Mouse (Mus musculus) activated CD4-positive, CD25-positive, alpha-beta regulatory T cell, adult 4 months (primary cell): ENCODE results near the gene Cnot3. TPM values are rescaled to one million over a fixed set of nuclear protein-coding genes. Genes with fewer than 3 reads are reported as not detected.
"Not testable (repeated sequence)": the region's sequence is repeated elsewhere in the genome, so short reads cannot be mapped to it uniquely, and the experiment has no call there.

Source experiments
- ATAC-seq: one replicate; pipeline ENCODE4 v1.8.0; 2017
- polyA plus RNA-seq, 2 experiments: library from polyadenylated mRNA; unstranded; fragments of 100-300 nt; shearing (Covaris generic); gene quantifications; one replicate each; pipeline ENCODE4 v1.2.1; 2017

Cnot3 gene
- 10 to 100 TPM; 36.6 to 42.0 TPM for polyA plus RNA-seq

GRCm38 (mm10) chr7:3644672-3645487, at the start of gene Cnot3:
Gene Cnot3 (plus strand): TSS chr7:3645268.
- ATAC-seq = peak; percentile 83

- ATAC-seq = not testable (repeated sequence)
These were observed 47.3 kb upstream of the Cnot3 start for GRCm38 (mm10) chr7:3597755-3598154.

DNA sequence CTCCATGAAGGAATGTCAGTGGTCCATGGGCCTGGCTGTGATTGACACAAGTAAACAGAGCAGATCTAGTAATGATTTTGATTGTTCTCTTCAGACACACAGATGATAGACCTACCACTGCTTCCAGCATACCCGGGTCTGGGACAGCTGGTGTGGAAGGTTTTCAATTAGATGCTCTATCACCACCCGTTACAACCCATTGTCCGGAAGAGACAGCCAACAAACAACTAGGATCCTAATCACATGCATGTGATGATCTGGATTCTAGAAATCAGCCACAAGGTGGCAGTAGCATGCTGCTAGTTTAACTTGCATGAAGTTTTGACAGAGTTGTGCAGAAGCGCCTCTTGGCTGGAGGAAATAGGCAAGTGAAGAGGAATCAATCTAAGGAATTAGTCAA, 43.9 kb upstream of the Cnot3 start:
- peak; percentile 73 for ATAC-seq

DNA sequence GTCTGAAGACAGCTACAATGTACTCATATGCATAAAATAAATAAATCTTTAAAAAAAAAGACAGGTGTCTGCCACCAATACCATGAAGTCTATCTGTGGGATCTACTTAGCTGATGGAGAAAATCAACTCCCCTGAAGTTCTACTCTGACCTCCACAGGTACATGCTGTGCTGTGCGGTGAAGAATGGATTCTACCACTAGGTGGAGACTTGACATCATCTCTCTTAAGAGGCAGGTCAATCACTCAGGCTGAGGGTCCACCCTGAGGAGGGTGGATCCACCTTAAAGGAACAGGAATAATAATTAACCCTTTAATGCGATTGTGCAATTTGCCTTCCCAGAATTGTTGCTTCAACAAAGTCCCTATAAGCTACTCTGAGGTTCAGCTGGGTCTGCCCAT, 38.3 kb upstream of the Cnot3 start:
- ATAC-seq = no peak

- no peak for ATAC-seq
These were observed 37.7 kb upstream of the Cnot3 start for GRCm38 (mm10) chr7:3607391-3607790.

GRCm38 (mm10) chr7:3608668-3609067, 36.4 kb upstream of the Cnot3 start:
- ATAC-seq = no peak

DNA sequence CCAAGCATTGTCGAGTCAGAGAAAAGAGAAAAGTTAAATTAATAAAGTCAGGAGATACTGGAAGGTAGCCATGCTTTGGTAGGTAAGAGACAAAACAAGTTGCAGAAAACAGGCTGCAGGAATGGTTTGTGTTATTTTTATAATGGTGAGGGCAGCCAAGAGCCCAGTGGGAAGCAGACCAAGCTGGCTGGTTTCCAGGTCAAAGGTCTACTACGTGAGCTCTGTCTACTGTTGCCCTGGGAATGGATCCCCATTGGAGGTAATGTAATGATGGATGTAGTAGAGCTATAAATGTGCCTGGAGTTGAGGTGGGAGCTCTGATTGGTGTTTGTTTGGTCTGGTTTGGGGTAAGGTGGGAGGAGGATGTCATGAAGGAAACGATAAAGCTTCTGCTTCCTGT, 36.0 kb upstream of the Cnot3 start:
- ATAC-seq = no peak

DNA sequence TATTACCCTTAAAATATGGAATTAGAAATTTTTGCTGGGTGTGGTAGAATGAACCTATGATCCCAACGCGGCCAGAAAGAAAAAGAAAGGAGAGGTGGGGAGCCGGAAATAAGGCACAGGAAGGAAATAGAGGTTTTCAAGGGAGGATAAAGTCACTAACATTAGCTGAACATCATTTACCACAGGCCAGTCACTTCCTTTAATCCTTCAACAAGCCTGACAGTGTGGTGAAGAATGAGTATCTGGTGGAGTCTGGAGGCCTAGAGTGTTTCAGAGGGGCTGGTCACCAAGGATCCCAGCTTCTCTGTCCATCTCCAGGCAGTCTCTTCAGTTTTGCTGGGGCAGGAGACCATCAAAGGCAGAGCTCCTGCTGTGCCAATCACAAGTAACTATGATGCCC, 34.6 kb upstream of the Cnot3 start:
- no peak for ATAC-seq

- ATAC-seq = no peak
These were observed 34.1 kb upstream of the Cnot3 start for GRCm38 (mm10) chr7:3611006-3611405.

DNA sequence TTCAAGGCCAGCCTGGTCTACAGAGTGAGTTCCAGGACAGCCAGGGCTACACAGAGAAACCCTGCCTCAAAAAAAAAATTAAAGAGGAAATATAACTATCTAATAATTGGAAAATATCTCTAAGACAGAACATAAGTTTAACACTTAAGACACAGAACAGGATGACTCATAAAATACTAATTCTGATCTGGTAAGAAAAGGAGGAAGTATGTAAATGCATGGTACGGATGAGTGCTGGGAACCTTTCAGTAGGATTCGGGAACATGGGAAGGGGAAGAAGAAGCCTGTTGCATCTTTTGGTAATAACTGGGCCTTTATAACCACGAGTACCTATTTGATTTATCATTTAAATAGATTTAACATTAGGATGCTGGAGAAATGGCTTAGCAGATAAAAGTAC, 31.0 kb upstream of the Cnot3 start:
- no peak for ATAC-seq

- no peak for ATAC-seq
These were observed 29.0 kb upstream of the Cnot3 start, which contains the start of gene Oscar for GRCm38 (mm10) chr7:3616057-3616388. Gene Oscar (minus strand): TSS chr7:3616157.

DNA sequence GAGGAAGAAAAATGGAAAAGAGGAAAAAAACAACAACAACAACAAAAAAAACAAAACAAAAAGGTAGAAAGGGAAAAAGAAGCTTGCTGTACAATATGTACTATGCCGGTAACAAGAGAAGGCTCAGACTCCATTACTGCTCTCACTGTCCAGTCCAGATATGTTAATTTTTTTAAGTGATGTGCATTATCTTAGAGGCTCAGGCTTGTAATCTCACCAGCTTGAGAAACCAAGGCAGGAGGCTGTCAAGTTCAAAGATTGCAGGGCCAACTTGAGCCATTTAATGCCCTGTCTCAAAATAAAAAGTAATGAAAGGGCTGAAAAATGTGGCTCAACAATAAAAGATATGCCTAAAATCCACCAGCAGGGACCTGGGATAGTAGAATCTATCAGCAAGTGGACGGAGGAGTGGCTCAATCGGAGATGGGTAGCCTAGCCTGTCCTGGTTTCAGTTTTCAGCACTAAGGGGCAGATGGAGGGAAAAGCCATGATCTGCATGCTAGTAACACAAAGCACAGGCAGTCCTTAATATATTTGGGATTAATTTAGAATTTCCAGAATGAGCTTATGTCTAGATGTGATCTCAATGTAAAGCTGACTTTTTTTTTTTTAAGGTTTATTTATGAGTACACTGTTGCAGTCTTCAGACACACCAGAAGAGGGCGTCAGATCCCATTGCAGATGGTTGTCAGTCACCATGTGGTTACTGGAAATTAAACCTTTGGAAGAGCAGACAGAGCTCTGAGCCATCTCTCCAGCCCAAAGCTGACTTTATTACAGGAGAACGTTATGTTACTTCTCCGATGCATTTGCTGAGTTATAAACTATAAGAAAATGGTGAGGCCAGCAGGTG, 28.5 kb upstream of the Cnot3 start:
- ATAC-seq = peak; percentile 22

- peak; percentile 99 for ATAC-seq
These were observed 27.6 kb upstream of the Cnot3 start, which contains the start of gene Ndufa3 for GRCm38 (mm10) chr7:3617242-3617995. Gene Ndufa3 (plus strand): TSS chr7:3617373.

GRCm38 (mm10) chr7:3629030-3629429, 16.0 kb upstream of the Cnot3 start:
- ATAC-seq = no peak

DNA sequence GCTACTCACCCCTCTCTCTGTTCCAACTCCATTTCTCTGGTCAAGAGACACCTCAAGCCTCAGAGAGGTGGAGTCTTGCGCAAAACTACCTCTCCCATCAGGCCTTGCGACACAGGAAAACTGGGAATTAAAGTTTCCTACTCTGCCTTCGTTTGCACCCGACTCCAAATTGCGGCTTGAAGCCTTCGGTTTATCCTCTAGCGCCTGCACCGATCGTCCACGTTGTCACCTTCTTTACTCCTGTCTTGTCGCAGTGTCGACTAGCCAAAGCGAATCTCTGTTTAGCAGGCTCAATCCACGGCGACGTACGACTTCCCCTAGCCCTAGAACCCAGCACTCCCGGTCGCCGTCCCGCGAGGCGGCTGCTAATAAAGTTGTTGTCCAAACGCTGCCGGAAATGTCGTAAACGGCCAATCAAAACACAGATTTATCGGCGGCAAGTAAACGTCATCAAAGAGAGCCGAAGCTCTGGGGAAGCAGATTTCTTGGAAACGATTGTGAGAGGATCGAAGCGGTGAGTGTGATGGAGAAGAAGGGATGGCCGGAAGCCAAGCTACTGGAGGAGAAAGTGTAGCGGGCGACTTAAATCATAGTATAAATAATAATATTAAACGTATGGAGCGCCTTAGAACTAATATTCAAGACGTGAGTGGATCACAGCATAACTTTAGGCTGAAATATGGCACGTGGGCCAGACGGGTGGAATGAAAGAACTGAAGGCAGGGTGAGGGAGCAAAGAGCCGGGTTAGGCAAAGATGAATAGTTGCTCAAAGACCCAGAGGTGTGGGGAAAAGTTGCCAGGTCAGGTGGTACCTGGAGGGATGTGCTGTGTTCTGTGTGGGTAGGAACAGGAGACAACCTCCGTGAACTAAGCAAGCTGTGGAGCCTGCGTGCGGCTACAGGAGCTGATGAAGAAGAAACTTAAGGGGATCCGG, 15.3 kb upstream of the Cnot3 start, which contains the start of the genes Tfpt and Prpf31:
Gene Tfpt (minus strand): TSS at position 387 of the 935 bp plus-strand sequence.
Gene Prpf31 (plus strand): TSS at position 443 of the 935 bp plus-strand sequence.
- peak; percentile 76 for ATAC-seq

GRCm38 (mm10) chr7:3630478-3630815, 14.6 kb upstream of the Cnot3 start:
- no peak for ATAC-seq

- no peak for ATAC-seq
These were observed 1.7 kb upstream of the Cnot3 start for GRCm38 (mm10) chr7:3643412-3643811.

DNA sequence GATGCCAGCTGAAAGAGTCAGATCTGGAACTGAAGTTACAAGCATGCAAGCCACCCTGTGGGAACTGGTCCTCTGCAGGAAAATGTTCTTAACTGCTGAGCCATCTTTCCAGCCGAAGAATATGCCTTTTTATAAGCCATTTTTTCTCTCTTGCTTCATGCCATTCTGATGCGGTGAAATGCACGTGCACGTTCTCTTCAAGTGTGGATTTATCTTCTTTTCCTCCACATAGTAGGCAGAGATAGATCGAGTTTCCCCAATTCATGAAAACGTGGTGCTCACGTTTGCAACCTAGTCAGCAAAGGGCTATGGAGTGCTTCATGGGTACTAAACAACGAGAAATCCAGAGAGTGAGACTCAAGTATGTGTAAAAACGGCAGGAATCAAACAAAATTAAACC, 1.2 kb upstream of the Cnot3 start:
- no peak for ATAC-seq

DNA sequence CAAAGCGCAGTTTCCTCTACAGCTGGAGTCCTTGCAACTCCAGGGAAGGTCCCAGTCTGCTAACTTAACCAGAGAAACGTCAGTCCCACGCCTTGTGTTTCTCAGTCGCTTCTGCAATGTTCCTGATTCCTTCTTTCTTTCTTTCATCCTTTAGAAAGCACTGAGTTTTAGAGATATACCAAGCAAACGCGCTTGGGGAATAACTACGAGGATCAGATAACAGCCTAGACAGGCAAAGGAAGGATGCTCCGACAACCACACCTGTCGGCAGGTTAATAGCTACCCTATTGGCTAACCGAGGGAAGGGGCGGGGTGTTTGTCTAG, 758 bp upstream of the Cnot3 start:
- no peak for ATAC-seq

DNA sequence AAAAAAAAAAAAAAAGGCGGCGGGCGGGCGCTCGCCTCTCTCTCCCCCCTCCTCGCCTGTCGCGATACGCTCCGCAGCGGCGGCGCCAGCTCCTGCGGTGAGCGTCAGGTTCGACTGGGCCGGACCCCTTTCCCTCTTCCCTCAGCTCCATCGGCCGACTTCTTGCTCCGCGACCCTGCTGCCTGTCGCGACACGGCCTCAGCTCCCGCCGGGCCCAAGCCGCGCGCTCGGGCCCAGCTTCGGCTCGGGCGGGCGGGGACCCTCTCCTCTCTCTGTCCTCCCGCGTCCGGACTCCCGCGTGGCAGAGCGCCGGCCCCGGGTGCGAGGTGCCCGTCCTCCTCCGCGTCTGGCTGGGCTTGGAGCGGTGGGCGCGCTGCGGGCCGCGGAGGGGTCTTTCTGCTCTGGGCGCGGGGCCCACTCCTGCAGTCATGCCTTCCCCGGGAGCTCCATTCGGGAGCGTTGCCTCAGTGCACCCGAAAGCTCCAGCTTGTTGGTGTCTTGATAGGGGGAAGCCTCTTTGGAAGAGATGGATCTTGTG, 489 bp downstream of the Cnot3 start:
- no peak for ATAC-seq

- ATAC-seq = no peak
These were observed 1.1 kb downstream of the Cnot3 start for GRCm38 (mm10) chr7:3646188-3646587.

DNA sequence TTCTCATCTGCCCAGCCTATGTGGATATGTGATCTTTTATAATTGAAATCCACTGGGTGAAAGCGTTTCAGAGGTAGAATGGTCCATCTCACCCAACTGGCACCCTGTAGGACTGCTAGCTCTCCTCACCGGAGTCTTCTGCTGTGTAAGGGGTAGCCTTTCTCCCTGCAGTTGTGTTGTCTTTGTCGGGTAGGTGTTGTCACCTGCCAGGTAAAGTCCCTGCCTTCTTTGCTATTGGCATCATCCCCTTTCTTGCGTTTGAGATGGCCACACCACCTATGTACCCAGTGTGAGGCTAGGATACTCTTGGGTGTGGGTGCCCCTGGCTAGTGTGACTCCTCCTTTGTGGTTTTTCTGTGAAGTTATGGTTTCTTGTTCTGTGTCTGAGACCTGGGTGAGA, 1.6 kb downstream of the Cnot3 start:
- ATAC-seq = no peak
